Mouse (Mus musculus) ES-E14 (cell line): ENCODE results near the gene Slc28a2.

Experiments
- CHD2 ChIP-seq: IDR thresholded peaks from 2 replicates; pipeline ENCODE4 v1.6.1; 2014; ENCODE audit warnings: mild to moderate bottlenecking, low read depth, low read length, inconsistent platforms
- HCFC1 ChIP-seq: IDR thresholded peaks from 2 replicates; pipeline ENCODE4 v1.6.1; 2012; ENCODE audit warnings: low read length, inconsistent platforms, borderline replicate concordance; ENCODE audit not compliant: insufficient read depth
- MAFK ChIP-seq: IDR thresholded peaks from 2 replicates; pipeline ENCODE4 v1.6.1; 2014; ENCODE audit warnings: mild to moderate bottlenecking, low read depth, low read length, inconsistent platforms; ENCODE audit not compliant: insufficient read depth
- ZNF384 ChIP-seq: IDR thresholded peaks from 2 replicates; pipeline ENCODE4 v1.6.1; 2012; ENCODE audit warnings: low read depth, low read length, inconsistent platforms

DNA sequence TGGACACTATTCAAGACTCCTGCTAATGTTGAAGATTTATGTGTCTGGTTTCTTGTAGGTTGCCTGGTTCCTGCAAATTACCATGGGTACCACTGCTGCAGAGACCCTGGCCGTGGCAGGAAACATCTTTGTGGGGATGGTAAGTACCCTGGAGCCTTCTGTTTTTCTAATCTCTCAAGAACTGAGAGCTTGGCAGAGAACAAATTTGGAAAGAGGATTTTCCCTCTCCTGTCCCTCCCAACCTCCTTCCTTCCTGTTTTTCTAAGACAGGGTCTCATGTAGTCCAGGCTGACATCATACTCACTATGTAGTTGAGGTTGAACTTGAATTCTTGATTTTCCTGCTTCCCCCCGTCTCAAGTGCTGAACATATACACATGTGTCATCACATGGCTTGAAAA is 26.1 kb downstream of the Slc28a2 start:
- no peak for TF ChIP-seq CHD2
- no peak for TF ChIP-seq MAFK
- TF ChIP-seq HCFC1: no peak
- no peak for TF ChIP-seq ZNF384
